Mouse (Mus musculus) frontal cortex, adult 2 months (tissue): ENCODE measurements around the gene Klhl40. TPM values are rescaled to one million over a fixed set of nuclear protein-coding genes. Genes with fewer than 3 reads are reported as not detected.

Experiments
- DNase-seq, 2 experiments: peaks; one replicate each; pipeline ENCODE4 v3.0.0; 2022; ENCODE audit warnings: low spot score in 1 of 2; ENCODE audit errors: extremely low spot score in 1 of 2
- polyA plus RNA-seq: library from polyadenylated mRNA; depleted of rRNA; stranded (reverse); fragments of >200 nt; gene quantifications from 2 replicates; pipeline ENCODE4 v1.2.3, GENCODE M21; 2012; rRNA removed

Gene Klhl40
- 10.1 and 11.4 TPM in 2 replicates for polyA plus RNA-seq

DNA sequence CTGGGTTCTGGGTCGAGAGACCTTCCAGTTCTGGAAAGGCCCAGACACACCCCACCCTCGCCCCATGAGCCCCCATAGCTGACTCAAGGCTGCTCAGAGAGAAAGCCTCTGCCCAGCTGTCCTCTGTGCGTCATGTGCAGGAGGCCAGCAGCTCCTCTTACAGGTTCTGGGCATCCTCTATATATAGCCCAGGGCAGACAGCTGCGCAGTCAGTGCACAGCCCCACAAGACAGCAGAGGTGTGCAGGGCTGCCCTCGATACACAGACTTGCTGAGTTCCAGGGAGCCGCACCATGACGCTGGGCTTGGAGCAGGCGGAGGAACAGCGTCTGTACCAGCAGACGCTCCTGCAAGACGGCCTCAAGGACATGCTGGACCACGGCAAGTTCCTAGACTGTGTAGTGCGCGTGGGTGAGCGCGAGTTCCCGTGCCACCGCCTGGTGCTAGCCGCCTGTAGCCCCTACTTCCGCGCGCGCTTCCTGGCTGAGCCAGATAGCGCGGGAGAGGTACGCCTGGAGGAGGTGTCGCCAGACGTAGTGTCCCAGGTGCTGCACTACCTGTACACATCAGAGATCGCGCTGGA is at the start of gene Klhl40:
Gene Klhl40 (plus strand): TSS at position 124 of the 582 bp plus-strand sequence.
- peak in 1 of 2 experiments; percentile 64 for DNase-seq

DNA sequence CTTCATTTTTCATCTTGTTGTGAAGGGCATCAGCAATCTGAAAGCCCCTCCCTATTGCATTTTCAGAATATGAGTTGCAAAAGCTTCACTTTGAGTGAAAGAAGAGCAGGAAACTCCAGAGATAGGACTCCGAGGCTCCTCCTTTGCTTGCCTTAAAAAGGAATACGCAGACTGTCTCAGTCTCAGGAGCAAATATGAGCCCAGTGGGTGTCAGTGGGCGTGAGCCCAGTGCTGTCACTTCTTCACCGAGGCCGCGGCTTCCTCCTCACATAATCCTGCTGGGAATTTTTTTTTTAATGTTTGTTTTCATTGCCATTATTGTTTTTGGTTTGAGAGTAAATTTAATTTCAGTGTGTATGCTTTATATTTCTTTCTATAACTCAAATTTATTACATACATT is 36.9 kb upstream of the Klhl40 start:
- DNase-seq: peak in 1 of 2 experiments; percentile 31

DNA sequence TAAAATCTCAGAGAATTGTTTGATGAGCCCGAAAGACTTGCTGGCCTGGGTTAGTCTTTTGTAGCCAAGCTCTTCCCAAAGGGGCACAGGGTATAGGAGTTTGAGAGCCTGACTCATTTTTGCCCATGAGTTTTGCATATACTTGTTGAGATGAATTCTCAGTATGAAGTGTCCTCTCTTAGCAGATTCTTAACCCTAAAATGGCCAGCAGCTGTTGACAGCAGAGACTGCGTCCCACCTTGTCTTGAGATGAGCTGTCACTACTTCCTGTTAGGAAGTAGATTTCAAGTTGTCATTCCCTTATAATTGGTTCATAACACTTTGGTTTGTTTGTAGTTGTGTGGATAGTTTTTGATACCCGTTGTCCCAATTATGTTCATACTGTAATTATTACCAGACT is 36.2 kb upstream of the Klhl40 start:
- no peak for DNase-seq

- DNase-seq: no peak
Measured at GRCm38 (mm10) chr9:121744051-121744450, 33.4 kb upstream of the Klhl40 start.

- peak in 1 of 2 experiments; percentile 62 for DNase-seq
Measured at GRCm38 (mm10) chr9:121752774-121753173, 24.6 kb upstream of the Klhl40 start.

DNA sequence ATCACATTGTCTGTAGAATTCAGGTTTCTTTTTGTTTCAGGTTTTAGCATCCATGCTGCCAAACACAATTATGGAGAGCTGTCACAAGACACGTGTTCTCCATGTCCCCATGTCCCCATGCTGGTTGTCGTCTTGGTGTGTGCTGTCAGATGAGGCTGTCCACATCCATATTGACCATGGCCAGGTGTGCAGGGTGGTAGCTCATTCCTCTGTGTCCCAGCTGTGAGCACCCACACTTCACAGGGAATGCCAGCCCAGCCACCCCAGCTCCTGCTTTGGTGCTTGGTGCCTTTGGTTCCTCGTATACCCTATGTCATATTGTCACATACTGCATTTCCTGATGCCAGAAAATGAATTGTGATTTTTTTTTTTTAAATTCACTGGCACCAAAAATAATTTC is 22.8 kb upstream of the Klhl40 start:
- no peak for DNase-seq

DNA sequence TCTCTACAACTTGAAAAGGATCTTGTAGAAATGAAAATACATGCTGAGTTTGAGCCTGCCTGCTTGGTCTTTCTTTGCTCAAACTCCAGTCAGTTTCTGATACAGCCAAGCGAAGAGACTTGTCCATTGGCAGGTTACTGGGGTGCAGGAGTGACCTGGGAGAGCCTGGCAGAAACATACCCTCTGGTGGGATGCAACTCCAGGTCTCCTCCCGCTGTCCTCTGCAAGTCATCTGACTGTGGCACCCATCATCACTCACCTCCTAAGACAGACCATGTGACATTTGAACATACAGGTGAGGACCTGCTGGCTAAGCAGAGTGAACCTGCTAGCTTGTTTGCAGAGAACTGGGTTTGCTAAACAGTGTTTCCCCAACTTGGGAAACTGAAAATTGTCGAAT is 20.6 kb upstream of the Klhl40 start:
- DNase-seq: no peak

GRCm38 (mm10) chr9:121757432-121757831 is 20.0 kb upstream of the Klhl40 start:
- DNase-seq: no peak

DNA sequence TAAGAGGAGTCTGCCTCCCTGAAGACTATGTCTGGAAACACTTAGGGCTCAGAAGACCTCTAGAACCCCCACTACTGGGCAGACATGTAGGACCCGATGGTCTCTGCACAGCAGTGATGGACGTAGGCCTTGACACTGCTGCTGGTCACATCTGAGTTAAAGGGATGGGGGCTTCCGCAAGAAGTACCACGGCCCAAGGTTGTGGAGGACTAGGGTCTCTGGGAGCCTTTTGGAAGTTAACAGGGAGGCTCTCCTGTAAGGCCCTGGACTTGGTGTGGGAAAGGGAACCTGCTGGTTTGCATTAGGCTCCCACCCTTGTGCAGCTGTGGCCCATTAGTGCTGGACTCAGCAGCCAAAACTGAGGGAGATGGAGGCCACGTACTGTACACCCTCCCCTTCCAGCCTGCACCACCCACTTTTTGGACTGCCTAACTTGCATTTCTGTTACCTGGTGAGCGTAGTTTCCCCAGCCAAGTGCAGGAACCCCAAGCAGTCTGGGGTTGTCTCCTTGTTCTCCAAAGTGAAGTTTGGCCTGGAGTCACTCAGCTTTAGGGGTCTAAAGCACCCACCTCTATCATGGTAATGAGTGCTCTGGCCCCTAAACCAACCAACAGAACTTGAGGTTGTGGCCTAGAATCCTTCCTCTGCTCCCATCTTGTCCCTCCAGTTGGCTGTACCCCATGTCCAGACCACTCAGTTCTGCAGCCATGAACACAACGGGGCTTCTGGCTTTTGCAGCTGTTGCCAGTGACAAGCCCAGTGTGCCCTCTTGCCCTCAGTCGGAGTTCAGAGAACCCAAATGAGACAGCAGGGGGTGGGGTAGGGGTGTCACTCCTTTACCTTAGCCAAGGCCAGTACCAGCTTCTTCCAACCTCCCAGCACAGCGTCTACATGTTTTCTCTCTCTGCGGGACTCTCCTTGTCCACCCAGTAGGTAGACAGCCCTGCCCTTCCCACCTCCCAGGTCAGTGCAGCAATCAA is 19.3 kb upstream of the Klhl40 start:
- DNase-seq: no peak

DNA sequence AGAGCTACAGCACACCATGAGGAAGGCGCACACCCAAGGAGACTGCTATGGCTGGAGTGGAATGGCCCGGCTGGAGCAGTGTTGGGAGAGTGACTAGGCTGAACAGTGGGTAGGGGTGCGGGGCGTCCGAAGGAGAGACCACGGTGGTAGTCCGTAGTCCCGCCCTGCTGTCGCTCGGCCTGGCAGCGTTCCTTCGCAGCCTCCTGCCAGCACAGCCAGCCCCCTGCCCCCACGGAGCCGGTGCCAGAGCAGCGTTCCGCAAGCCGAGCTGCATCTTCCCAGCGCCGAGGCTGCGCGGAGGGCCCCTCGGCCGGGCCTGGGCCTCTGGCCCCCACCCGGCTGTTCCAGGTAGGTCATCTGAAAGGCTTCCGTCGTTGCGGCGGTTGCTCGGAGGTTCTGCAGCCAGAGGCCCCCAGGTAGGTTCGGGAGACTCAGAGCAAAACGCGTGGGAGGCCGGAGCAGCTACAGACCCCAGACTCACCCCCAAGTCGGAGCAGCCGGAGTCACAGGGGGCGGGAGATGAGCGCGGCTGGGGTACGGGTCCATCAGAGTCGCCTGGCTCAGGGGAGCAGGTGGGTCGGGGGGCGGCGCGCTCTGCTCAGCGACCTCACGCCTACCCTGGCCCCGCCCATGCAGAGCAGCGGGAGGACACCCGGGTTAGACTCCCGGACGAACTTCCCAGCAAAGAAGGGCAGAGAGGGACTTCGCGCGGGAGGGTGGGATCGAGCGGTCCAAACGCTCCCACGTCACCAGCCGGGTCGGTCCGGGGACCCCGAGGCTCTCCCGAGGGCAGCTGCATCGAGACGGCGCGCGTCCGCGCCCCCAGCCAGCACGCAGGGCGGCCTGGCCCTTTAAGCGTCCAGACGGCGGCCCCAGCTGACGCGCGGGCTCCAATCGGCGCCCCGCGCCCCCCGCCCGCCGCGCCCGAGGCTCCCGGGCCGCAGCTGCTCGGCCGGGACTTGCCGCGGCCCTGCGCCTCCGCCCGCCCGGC is 18.0 kb upstream of the Klhl40 start, which contains the start of gene Zfp651:
Gene Zfp651 (plus strand): TSS at position 240 of the 991 bp plus-strand sequence.
- DNase-seq: peak in 1 of 2 experiments; percentile 70

DNA sequence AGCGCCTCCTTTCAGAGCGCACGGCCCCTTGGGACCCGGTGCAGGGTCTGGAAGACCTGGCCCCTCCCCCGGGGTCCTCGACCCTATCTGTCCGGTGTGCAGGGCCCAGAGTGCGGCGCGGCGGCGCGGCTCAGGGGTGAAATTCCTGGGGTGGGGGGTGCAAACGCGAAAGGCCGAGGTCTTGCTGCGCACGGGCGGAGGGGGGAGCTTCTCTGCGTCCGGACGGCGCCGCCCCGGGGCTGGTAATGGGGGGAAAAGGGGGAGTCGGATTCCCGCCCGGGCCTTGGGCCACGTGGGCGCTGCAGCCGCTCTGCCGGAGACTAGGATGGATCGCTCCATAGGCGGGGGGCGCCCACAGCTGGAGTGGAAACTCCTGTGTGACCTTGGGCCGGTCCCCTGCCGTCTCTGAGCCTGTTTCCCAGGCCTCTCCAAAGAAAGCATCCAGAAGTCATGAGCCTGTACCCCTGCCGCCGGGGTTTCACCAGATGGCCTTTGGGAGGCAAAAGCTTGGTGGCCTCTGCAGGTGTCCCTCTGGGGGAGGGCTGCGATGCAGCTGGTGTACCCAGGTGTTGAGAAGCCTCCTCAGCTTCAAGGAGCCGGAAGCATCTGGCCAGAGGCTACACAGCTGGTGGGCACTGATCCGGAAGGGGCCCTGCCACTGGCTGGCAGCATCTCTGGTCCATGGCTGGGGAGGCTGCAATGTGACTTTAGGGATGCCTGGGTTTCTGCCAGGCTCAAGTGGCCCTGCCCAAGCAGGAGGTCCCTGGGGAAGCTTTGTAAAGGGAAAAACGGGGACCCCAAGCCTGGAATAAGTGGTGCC is 16.9 kb upstream of the Klhl40 start:
- DNase-seq: peak in 1 of 2 experiments; percentile 59

- DNase-seq: no peak
Measured at GRCm38 (mm10) chr9:121761091-121761665, 16.2 kb upstream of the Klhl40 start.

DNA sequence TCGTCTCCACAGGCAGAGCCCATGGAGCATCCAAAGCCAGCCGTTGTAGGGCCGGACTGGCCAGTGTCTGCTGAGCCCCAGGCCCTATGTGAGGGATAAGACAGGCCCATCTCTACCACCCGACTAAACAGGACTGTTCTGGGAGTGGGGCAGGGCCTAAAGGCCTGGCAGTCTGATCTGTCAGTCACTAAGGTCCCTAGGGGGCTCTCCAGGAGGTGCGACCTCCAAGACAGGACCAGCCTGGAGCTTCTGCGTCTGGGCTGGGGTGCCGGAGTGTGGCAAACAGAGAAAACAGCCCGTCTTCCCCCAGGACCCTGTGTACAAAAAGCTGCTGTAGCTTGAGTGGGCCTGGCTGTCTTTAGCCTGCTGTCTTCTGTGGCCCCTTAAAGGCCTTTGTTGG is 15.6 kb upstream of the Klhl40 start:
- no peak for DNase-seq

GRCm38 (mm10) chr9:121762248-121762647 is 15.2 kb upstream of the Klhl40 start:
- DNase-seq: no peak

DNA sequence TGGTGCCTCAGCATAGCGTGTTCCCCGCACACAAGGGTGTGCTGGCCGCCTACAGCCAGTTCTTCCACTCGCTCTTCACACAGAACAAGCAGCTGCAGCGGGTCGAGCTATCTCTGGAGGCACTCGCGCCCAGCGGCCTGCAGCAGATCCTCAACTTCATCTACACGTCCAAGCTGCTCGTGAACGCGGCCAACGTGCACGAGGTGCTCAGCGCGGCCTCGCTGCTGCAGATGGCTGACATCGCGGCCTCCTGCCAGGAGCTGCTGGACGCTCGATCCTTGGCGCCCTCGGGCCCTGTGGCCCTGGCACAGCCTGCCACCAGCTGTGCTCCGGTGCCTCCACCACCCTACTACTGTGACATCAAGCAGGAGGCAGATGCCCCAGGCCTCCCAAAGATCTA is 14.6 kb upstream of the Klhl40 start:
- no peak for DNase-seq

GRCm38 (mm10) chr9:121763716-121764115 is 13.7 kb upstream of the Klhl40 start:
- DNase-seq: no peak

DNA sequence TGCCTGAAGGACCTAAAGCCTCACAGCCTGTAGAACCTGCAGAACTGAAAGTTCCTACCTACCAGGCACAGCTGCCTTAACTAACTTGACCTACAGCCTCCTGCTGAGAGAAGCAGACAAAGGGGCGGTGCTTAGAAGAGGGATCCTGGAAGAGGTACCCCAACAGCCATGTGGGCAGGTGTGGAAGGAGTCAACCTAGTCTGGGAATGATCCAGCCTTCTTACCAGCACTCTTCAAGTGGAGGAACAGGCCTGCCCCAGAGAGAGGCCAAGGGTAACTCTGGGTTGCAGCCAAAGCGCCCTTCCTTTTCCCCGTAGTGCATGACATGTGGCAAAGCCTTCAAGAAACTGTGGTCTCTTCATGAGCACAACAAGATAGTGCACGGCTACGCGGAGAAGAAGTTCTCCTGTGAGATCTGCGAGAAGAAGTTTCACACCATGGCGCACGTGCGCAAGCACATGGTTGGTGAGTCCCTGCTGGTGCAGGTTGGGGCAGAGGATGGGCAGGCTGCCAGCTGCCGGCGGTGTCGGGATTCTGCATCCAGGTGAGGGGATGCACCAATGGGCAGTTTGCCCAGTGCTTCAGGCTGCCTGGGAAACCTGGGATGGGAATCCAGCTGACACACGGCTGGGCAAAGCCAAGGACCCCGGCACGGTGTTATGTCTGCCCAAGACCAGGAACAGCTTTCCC is 12.1 kb upstream of the Klhl40 start:
- DNase-seq: no peak

DNA sequence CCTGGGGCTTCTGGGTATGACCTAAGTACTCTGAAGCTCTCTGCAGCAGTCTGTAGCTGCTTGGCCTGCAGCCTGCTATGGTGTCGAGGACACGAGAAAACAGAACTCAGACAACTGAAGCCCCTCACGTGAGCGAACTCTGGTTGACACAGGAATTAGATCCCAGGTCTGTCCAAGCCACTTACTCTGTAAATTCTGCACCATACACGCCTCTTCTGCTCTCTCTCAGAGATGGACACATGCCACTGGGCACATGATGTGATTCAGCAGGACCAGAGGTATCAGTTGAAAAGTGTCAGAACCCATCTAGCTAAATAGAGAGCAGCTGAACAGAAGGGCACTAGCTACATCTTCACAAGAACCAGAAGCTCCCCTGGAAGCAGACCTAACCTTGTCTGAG is 5.0 kb upstream of the Klhl40 start:
- no peak for DNase-seq

DNA sequence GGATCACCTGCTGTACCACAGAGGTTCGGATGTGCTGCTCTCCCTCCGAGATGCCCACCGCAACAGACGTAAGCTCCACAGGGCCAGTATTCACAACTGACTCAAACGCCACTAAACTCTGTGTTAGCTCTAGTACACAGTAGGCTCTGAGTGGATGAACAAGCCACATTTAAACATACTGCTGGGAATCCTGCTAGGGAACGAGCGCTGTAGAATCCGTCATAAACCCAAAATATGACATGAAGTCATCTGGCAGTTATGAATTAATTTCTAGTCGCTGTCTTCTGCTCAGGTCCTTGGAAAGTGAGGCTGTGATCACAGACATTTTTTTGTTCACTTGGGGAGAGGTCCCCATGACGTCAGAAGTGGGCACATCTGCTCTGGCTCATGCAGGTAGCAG is 1.5 kb upstream of the Klhl40 start:
- DNase-seq: peak in 1 of 2 experiments; percentile 50
